Comparison of ENCODE assay signal across 10 mouse cellular contexts in genomic region chr11:70579710-70580357, GRCm38 (mm10). TPM values are rescaled to one million over a fixed set of nuclear protein-coding genes. Genes with fewer than 3 reads are reported as not detected.
DNase-seq lines count a peak whose midpoint lies in the region; ATAC-seq and TF ChIP-seq lines count a peak whose summit lies in the region.
"Had no signal": no experiment of that assay in that cellular context is flagged by ENCODE, and none has a peak within 500 bp of the region (broad histone marks: within the 10 kb centered on the region; RNA-seq: fewer than 3 reads in every experiment).

No protein-coding gene starts in this region.

- no peak for TF ChIP-seq CTCF in cortical plate, adult 2 months (IDR thresholded peaks at IDR 0.05; ENCODE audit: extremely low read depth, insufficient read depth, low read length)
- no peak for TF ChIP-seq CTCF in liver, postnatal 0 days (IDR thresholded peaks at IDR 0.05; ENCODE audit: low read depth)

- TF ChIP-seq POLR2A in cortical plate, adult 2 months (IDR thresholded peaks at IDR 0.05; ENCODE audit: extremely low read depth, insufficient read depth, low read length) = no peak

- peaks cover 4% of the 10 kb centered on the region; the same call in 1 of the 2 replicates for H3K36me3 ChIP-seq in heart, embryonic 10.5 days
- H3K36me3 ChIP-seq in liver, postnatal 0 days (replicated peaks; ENCODE audit: insufficient read depth, low read length) = no peaks in the 10 kb centered on the region

- no peaks in the 10 kb centered on the region for H3K27me3 ChIP-seq in heart, embryonic 10.5 days (ENCODE audit: insufficient read depth, poor library complexity, severe bottlenecking)
- H3K27me3 ChIP-seq in liver, postnatal 0 days (ENCODE audit: insufficient read depth, low read length) = no peaks in the 10 kb centered on the region

- no peaks in the 10 kb centered on the region for H3K9me3 ChIP-seq in heart, embryonic 10.5 days
- no peaks in the 10 kb centered on the region for H3K9me3 ChIP-seq in liver, postnatal 0 days (ENCODE audit: low read length)

- ATAC-seq in liver, postnatal 0 days = no peak

- H3K4me1 ChIP-seq in heart, embryonic 10.5 days = peaks cover 53% of the 10 kb centered on the region
- H3K4me1 ChIP-seq in cortical plate, adult 2 months (ENCODE audit: control insufficient read depth, insufficient read depth, low read length) = peaks cover 53% of the 10 kb centered on the region
- H3K4me1 ChIP-seq in liver, postnatal 0 days (ENCODE audit: insufficient read depth) = peaks cover 45% of the 10 kb centered on the region

- intact Hi-C loops in heart, postnatal 10 days (cut with DNase I) = loop anchor here (2.0 kb wide), 1 partner anchor 15 kb away; no protein-coding TSS in a partner anchor

- WGBS in heart, embryonic 10.5 days = 85% methylated on average over 9 of the region's 9 CpGs
- WGBS in liver, postnatal 0 days (ENCODE audit: insufficient replicate concordance) = 60% methylated on average over 9 of the region's 9 CpGs

- H3K9ac ChIP-seq in liver, postnatal 0 days (replicated peaks) = 0 out of 2 replicates have a peak overlapping the region, but pooled peaks have one; percentile 5

- no peak for TF ChIP-seq EP300 in liver, postnatal 0 days (IDR thresholded peaks at IDR 0.05; ENCODE audit: low read depth)

- no peak overlapping the region for H3K4me3 ChIP-seq in heart, embryonic 10.5 days
- no peak overlapping the region for H3K4me3 ChIP-seq in cortical plate, adult 2 months (ENCODE audit: insufficient read depth, low read length)
- H3K4me3 ChIP-seq in liver, postnatal 0 days (ENCODE audit: low read depth, low read length) = no peak overlapping the region

- DNase-seq in heart, embryonic 10.5 days (ENCODE audit: low spot score) = no peak
- DNase-seq in heart, postnatal 10 days = no peak
- DNase-seq in 3134 (ENCODE audit: extremely low read depth, insufficient read length, low spot score) = peak; percentile 64
- no peak for DNase-seq in liver, postnatal 0 days
- no peak for DNase-seq in right cerebral cortex, postnatal 36 days (ENCODE audit: low spot score in 2 of 2)
- DNase-seq in kidney, postnatal 14 days = no peak
- DNase-seq in ovary, postnatal 14 days (ENCODE audit: low spot score) = no peak

- H3K4me2 ChIP-seq in liver, postnatal 0 days (ENCODE audit: low read depth, low read length) = no peak overlapping the region

- 0 out of 2 replicates have a peak overlapping the region, but pooled peaks have one; percentile 52 for H3K27ac ChIP-seq in heart, embryonic 10.5 days
- peak overlapping the region; percentile 52; the same call in 1 of the 2 replicates for H3K27ac ChIP-seq in cortical plate, adult 2 months (ENCODE audit: insufficient read depth, low read length)
- peak overlapping the region; percentile 17 for H3K27ac ChIP-seq in liver, postnatal 0 days (ENCODE audit: low read depth)

RNA-seq across cellular contexts. Expression of gene Mink1, which starts 17.2 kb away (rescaled TPM):
- 12.6 and 14.9 TPM in 2 replicates for polyA plus RNA-seq in heart, embryonic 10.5 days (2016; fragmentation: Nextera tagmentation; extraction: Ambion mirVana)
- total RNA-seq in heart, postnatal 10 days (2021) = 10 to 100 TPM; 40.4 to 43.3 TPM
- 318 and 325 TPM in 2 replicates for polyA plus RNA-seq in cortical plate, adult 2 months (2012; rRNA removed)
- polyA plus RNA-seq in liver, postnatal 0 days (2015; fragmentation: Nextera tagmentation; extraction: Ambion mirVana) = 3.7 and 3.9 TPM in 2 replicates

RNA-seq across cellular contexts. Expression of gene 4930544D05Rik, which starts 35.8 kb away (rescaled TPM):
- not detected in 2 replicates for polyA plus RNA-seq in heart, embryonic 10.5 days (2016; fragmentation: Nextera tagmentation; extraction: Ambion mirVana)
- not detected for total RNA-seq in heart, postnatal 10 days (2021)
- polyA plus RNA-seq in cortical plate, adult 2 months (2012; rRNA removed) = not detected in 2 replicates
- polyA plus RNA-seq in liver, postnatal 0 days (2015; fragmentation: Nextera tagmentation; extraction: Ambion mirVana) = not detected in 2 replicates

RNA-seq across cellular contexts. Expression of gene Chrne, which starts 39.2 kb away (rescaled TPM):
- polyA plus RNA-seq in heart, embryonic 10.5 days (2016; fragmentation: Nextera tagmentation; extraction: Ambion mirVana) = not detected in 2 replicates
- not detected for total RNA-seq in heart, postnatal 10 days (2021)
- polyA plus RNA-seq in cortical plate, adult 2 months (2012; rRNA removed) = 0.19 and 0.27 TPM in 2 replicates
- polyA plus RNA-seq in liver, postnatal 0 days (2015; fragmentation: Nextera tagmentation; extraction: Ambion mirVana) = 0.19 TPM in 1 of 2 replicates, not detected in the other

RNA-seq across cellular contexts. Expression of gene Pld2, which starts 40.0 kb away (rescaled TPM):
- 9.4 TPM in 2 replicates for polyA plus RNA-seq in heart, embryonic 10.5 days (2016; fragmentation: Nextera tagmentation; extraction: Ambion mirVana)
- total RNA-seq in heart, postnatal 10 days (2021) = 10 to 100 TPM in 1 of 2 experiments, 1 to 10 TPM in 1; 8.9 to 10.8 TPM
- 21.4 and 24.4 TPM in 2 replicates for polyA plus RNA-seq in cortical plate, adult 2 months (2012; rRNA removed)
- 1.6 and 1.8 TPM in 2 replicates for polyA plus RNA-seq in liver, postnatal 0 days (2015; fragmentation: Nextera tagmentation; extraction: Ambion mirVana)

RNA-seq across cellular contexts. Expression of gene Gm40193, which starts 47.1 kb away (rescaled TPM):
- not detected in 2 replicates for polyA plus RNA-seq in heart, embryonic 10.5 days (2016; fragmentation: Nextera tagmentation; extraction: Ambion mirVana)
- total RNA-seq in heart, postnatal 10 days (2021) = not detected
- polyA plus RNA-seq in cortical plate, adult 2 months (2012; rRNA removed) = not detected in 2 replicates
- not detected in 2 replicates for polyA plus RNA-seq in liver, postnatal 0 days (2015; fragmentation: Nextera tagmentation; extraction: Ambion mirVana)
- total RNA-seq: layer of hippocampus, postnatal 25 days had no signal
- polyA plus RNA-seq: gonadal fat pad, adult 2 months had no signal

Comparison
In these comparisons a context has a peak if more than half of its experiments do, and no peak if none do; other contexts are left out.
1. RNA of gene Mink1, which starts 17.2 kb away (polyA plus RNA-seq): 318 to 325 TPM in cortical plate, adult 2 months; 12.6 to 14.9 TPM in heart, embryonic 10.5 days and 3.7 to 3.9 TPM in liver, postnatal 0 days; every median in the first group is over 10 times any median in the second.
2. Peak in every context shown above with its lines, with median percentiles within 50 percentile points of each other: H3K27ac ChIP-seq.